Mouse (Mus musculus): ENCODE data around the gene Arhgap28. TPM values are rescaled to one million over a fixed set of nuclear protein-coding genes. Genes with fewer than 3 reads are reported as not detected.

Arhgap28 gene
- polyA plus RNA-seq, 1 experiment from 2014 or later = 35.6 TPM

DNA sequence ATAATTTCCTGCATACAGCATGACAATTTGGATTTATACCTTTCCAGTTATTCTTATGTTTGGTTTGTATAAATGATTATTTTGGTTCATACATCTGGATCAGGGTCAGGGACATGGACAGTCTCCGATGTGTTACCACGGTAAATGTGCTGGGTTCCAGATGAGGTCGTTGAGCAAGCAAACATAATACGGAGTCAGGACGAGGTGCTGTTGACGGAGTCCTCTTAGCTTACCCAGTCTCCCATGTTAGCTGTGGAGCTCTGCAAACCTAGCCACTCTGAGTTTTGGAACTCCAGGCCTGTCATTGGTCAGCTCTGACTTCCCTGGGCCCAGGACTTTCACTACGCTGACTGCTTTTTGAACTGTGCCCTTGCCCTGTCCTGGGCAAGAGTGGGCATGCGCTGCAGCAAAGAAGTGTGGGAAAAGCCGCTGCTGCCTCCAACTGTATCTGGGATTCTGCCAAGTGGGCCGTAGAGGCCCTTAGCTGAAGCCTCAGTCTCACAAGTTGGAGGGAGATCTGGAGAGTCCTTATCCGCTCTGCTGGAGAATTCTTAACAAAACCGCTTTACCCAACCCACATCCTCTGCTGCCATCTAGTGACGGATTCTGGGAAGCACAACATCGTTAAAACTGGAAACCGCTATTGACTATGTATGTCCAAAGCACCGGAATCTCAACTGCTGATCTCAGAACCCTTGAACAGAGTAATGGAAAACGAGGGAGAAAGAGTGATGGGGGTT is 166.4 kb downstream of the Arhgap28 start:
- Histone ChIP-seq H3K4me3 (ENCODE audit: low read depth, low read length) (no peak overlapping the region), H3K36me3 (ENCODE audit: control insufficient read depth, insufficient read depth, low read length) (no peaks in the 10 kb centered on the region), H3K4me2 (replicated peaks; ENCODE audit: low read depth, low read length) (no peak overlapping the region), H3K9me3 (ENCODE audit: control insufficient read depth, low read length) (no peaks in the 10 kb centered on the region), H3K27ac (ENCODE audit: low read depth, low read length) (no peak overlapping the region), H3K27me3 (ENCODE audit: control insufficient read depth, insufficient read depth, low read length) (no peaks in the 10 kb centered on the region), H3K9ac (ENCODE audit: low read depth, low read length) (no peak overlapping the region), H3K4me1 (replicated peaks; ENCODE audit: control insufficient read depth, insufficient read depth, low read length) (no peaks in the 10 kb centered on the region)
- DNase-seq (ENCODE audit: low spot score) (peak; percentile 87), ATAC-seq (ENCODE audit: low FRiP score) (peak; percentile 43; the same call in 1 of the 2 replicates)
- WGBS = 63% methylated on average over 17 of the region's 17 CpGs

DNA sequence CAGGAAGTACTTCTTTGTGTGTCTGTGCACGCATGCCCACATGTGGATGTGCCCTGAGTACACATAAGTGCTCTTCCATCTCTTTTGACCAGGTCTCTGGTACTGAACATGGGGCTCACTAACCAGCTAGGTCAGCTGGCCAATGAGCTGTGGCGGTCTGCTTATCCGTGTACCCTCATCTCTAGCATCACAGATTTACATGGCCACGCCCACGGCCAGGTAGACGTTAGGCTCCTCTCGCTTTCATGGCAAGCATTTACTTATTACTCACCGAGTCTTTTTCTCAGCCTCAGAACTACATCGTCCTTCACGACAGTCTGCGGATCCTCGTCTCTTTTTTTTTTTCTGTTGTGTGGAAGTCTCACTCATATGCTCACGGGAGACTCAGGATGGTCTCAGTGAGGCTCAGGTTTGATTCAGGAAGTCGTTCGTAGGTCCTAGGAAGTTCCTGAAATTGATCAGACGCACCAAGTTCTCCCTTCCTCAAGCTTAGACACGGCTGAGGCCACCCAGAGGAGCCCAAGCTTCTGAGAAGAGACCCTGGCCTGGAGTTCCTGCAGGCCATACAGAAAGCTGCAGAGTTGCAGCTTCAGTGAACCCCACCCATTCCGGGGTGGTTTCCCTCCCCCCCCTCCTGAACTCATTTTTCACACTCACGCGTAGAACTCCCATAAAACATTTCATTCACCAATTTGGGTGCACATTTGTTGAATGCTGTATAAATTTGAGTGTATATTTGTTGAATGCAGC is 167.6 kb downstream of the Arhgap28 start:
- H3K4me3 ChIP-seq (ENCODE audit: low read depth, low read length) = no peak overlapping the region
- H3K9me3 ChIP-seq (ENCODE audit: control insufficient read depth, low read length) = no peaks in the 10 kb centered on the region
- DNase-seq (ENCODE audit: low spot score) (no peak), ATAC-seq (ENCODE audit: low FRiP score) (no peak)
- H3K27ac ChIP-seq (ENCODE audit: low read depth, low read length) = no peak overlapping the region
- no peak overlapping the region for H3K9ac ChIP-seq (ENCODE audit: low read depth, low read length)
- H3K36me3 ChIP-seq (ENCODE audit: control insufficient read depth, insufficient read depth, low read length) = no peaks in the 10 kb centered on the region
- H3K27me3 ChIP-seq (ENCODE audit: control insufficient read depth, insufficient read depth, low read length) = no peaks in the 10 kb centered on the region
- WGBS = 94% methylated on average over 20 of the region's 20 CpGs
- H3K4me2 ChIP-seq (replicated peaks; ENCODE audit: low read depth, low read length) = no peak overlapping the region
- no peaks in the 10 kb centered on the region for H3K4me1 ChIP-seq (replicated peaks; ENCODE audit: control insufficient read depth, insufficient read depth, low read length)

DNA sequence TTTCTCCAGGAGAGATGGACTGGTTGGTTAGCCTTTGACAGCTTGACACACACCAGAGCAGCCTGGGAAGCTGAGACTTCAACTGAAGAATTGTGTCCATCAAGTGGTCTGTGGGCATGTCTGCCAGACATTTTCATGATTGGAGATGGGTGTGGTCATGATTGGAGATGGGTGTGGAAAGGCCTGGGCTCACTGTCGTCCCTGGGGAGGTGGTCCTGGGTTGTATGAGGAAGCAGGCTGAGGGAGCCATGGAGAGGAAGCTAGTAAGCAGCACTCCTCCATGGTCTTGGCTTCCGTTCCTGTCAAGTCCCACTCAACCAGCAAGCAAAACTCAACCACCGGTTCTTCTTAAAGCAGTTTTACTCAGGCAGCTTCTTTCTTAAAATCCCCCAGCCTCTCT is 176.5 kb downstream of the Arhgap28 start:
- Histone ChIP-seq H3K27me3 (ENCODE audit: control insufficient read depth, insufficient read depth, low read length) (no peaks in the 10 kb centered on the region), H3K9ac (ENCODE audit: low read depth, low read length) (no peak overlapping the region), H3K36me3 (ENCODE audit: control insufficient read depth, insufficient read depth, low read length) (no peaks in the 10 kb centered on the region), H3K9me3 (ENCODE audit: control insufficient read depth, low read length) (no peaks in the 10 kb centered on the region; the same call in 1 of the 2 replicates), H3K27ac (ENCODE audit: low read depth, low read length) (no peak overlapping the region), H3K4me1 (replicated peaks; ENCODE audit: control insufficient read depth, insufficient read depth, low read length) (no peaks in the 10 kb centered on the region), H3K4me2 (replicated peaks; ENCODE audit: low read depth, low read length) (no peak overlapping the region), H3K4me3 (ENCODE audit: low read depth, low read length) (no peak overlapping the region)
- no peak for DNase-seq (ENCODE audit: low spot score)
- ATAC-seq (ENCODE audit: low FRiP score) = no peak
- WGBS = 100% methylated on average over 3 of the region's 3 CpGs

- no peak overlapping the region for H3K27ac ChIP-seq (ENCODE audit: low read depth, low read length)
- no peaks in the 10 kb centered on the region for H3K4me1 ChIP-seq (replicated peaks; ENCODE audit: control insufficient read depth, insufficient read depth, low read length)
- no peak overlapping the region for H3K9ac ChIP-seq (ENCODE audit: low read depth, low read length)
- H3K9me3 ChIP-seq (ENCODE audit: control insufficient read depth, low read length) = no peaks in the 10 kb centered on the region
- ATAC-seq (ENCODE audit: low FRiP score) = no peak
- H3K27me3 ChIP-seq (ENCODE audit: control insufficient read depth, insufficient read depth, low read length) = no peaks in the 10 kb centered on the region
- DNase-seq (ENCODE audit: low spot score) = no peak
- WGBS = 91% methylated on average over 10 of the region's 10 CpGs
- H3K4me2 ChIP-seq (replicated peaks; ENCODE audit: low read depth, low read length) = no peak overlapping the region
- H3K4me3 ChIP-seq (ENCODE audit: low read depth, low read length) = no peak overlapping the region
- peaks cover 3% of the 10 kb centered on the region; the same call in 1 of the 2 replicates for H3K36me3 ChIP-seq (ENCODE audit: control insufficient read depth, insufficient read depth, low read length)
Measured at GRCm38 (mm10) chr17:67816916-67817315, 187.0 kb downstream of the Arhgap28 start.

DNA sequence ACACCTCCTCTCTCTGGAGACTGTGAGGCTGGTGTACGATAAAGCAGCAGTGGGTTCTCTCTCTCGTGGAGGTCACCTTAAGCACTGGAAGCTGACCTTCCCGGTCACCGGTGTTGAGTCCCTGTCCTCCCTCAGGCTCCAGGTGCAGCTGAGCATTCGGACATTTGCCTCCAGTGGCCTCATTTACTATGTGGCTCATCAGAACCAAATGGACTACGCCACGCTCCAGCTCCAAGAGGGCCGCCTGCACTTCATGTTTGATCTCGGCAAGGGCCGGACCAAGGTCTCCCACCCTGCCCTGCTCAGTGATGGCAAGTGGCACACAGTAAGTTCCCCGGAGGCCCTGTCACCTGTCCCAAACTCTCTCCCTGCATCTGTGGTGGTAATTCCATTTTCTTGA is 188.2 kb downstream of the Arhgap28 start:
- no peak overlapping the region for H3K27ac ChIP-seq (ENCODE audit: low read depth, low read length)
- H3K4me2 ChIP-seq (replicated peaks; ENCODE audit: low read depth, low read length) = no peak overlapping the region
- no peak overlapping the region for H3K9ac ChIP-seq (ENCODE audit: low read depth, low read length)
- ATAC-seq (ENCODE audit: low FRiP score) = no peak
- H3K4me1 ChIP-seq (replicated peaks; ENCODE audit: control insufficient read depth, insufficient read depth, low read length) = no peaks in the 10 kb centered on the region
- DNase-seq (ENCODE audit: low spot score) = no peak
- 95% methylated on average over 11 of the region's 11 CpGs for WGBS
- no peaks in the 10 kb centered on the region for H3K9me3 ChIP-seq (ENCODE audit: control insufficient read depth, low read length)
- no peak overlapping the region for H3K4me3 ChIP-seq (ENCODE audit: low read depth, low read length)
- H3K36me3 ChIP-seq (ENCODE audit: control insufficient read depth, insufficient read depth, low read length) = peaks cover 3% of the 10 kb centered on the region; the same call in 1 of the 2 replicates
- H3K27me3 ChIP-seq (ENCODE audit: control insufficient read depth, insufficient read depth, low read length) = no peaks in the 10 kb centered on the region

DNA sequence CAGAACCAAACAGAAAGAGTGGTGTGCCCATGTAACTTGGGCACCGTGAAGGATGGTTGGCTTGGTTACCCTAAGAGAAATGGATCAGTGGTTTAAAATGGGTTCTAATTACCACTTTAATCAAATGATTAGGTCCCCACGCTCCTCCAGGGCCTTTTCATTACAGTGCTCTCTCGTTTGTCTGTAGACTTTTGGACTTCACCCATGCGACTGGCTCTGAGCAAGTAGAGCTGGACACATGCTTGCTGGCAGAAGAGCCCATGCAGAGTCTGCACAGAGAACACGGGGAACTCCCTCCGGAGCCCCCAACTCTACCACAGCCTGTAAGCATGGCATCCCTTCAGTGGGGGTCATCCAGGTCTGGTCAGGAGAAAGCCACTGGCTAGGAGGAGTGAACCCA is 190.3 kb downstream of the Arhgap28 start:
- H3K4me3 ChIP-seq (ENCODE audit: low read depth, low read length) = no peak overlapping the region
- H3K9ac ChIP-seq (ENCODE audit: low read depth, low read length) = no peak overlapping the region
- H3K4me2 ChIP-seq (replicated peaks; ENCODE audit: low read depth, low read length) = no peak overlapping the region
- no peaks in the 10 kb centered on the region for H3K4me1 ChIP-seq (replicated peaks; ENCODE audit: control insufficient read depth, insufficient read depth, low read length)
- H3K27ac ChIP-seq (ENCODE audit: low read depth, low read length) = no peak overlapping the region
- H3K36me3 ChIP-seq (ENCODE audit: control insufficient read depth, insufficient read depth, low read length) = peaks cover 7% of the 10 kb centered on the region
- no peaks in the 10 kb centered on the region for H3K27me3 ChIP-seq (ENCODE audit: control insufficient read depth, insufficient read depth, low read length)
- DNase-seq (ENCODE audit: low spot score) (no peak), ATAC-seq (ENCODE audit: low FRiP score) (no peak)
- 92% methylated on average over 6 of the region's 6 CpGs for WGBS
- no peaks in the 10 kb centered on the region for H3K9me3 ChIP-seq (ENCODE audit: control insufficient read depth, low read length)

- no peaks in the 10 kb centered on the region for H3K4me1 ChIP-seq (replicated peaks; ENCODE audit: control insufficient read depth, insufficient read depth, low read length)
- no peak overlapping the region for H3K4me3 ChIP-seq (ENCODE audit: low read depth, low read length)
- peaks cover 8% of the 10 kb centered on the region for H3K36me3 ChIP-seq (ENCODE audit: control insufficient read depth, insufficient read depth, low read length)
- no peak overlapping the region for H3K9ac ChIP-seq (ENCODE audit: low read depth, low read length)
- DNase-seq (ENCODE audit: low spot score) (no peak), ATAC-seq (ENCODE audit: low FRiP score) (no peak)
- WGBS = 92% methylated on average over 16 of the region's 16 CpGs
- no peaks in the 10 kb centered on the region for H3K27me3 ChIP-seq (ENCODE audit: control insufficient read depth, insufficient read depth, low read length)
- H3K27ac ChIP-seq (ENCODE audit: low read depth, low read length) = no peak overlapping the region
- no peak overlapping the region for H3K4me2 ChIP-seq (replicated peaks; ENCODE audit: low read depth, low read length)
- H3K9me3 ChIP-seq (ENCODE audit: control insufficient read depth, low read length) = no peaks in the 10 kb centered on the region
Measured at GRCm38 (mm10) chr17:67809171-67809570, 194.7 kb downstream of the Arhgap28 start.

All from hindbrain, embryonic 11.5 days (tissue).